Mouse (Mus musculus) limb, embryonic 14.5 days (tissue): ENCODE data around the gene Bcl7c. TPM values are rescaled to one million over a fixed set of nuclear protein-coding genes. Genes with fewer than 3 reads are reported as not detected.

Experiments used
- ATAC-seq: fragments of 200-750 bp; cut with Nextera tagmentation; 2 replicates; pipeline ENCODE4 v1.8.0; 2017; ENCODE audit warnings: low read depth, moderate number of reproducible peaks, moderate TSS enrichment; ENCODE audit not compliant: low FRiP score
- DNase-seq: peaks from one replicate; pipeline ENCODE4 v3.0.0-alpha.2; 2015; ENCODE audit warnings: low spot score
- H3K27ac ChIP-seq: fragments of 300-500 bp; sonication (generic); replicated peaks from 2 replicates; pipeline ENCODE4 v1.5.1; 2014; ENCODE audit warnings: low read depth, mild to moderate bottlenecking, low read length, moderate library complexity, mixed read lengths
- H3K27me3 ChIP-seq: fragments of 300-500 bp; sonication (generic); 2 replicates; pipeline ENCODE4 v1.6.1; 2014; ENCODE audit warnings: low read length, mixed read lengths; ENCODE audit not compliant: control insufficient read depth, insufficient read depth
- H3K36me3 ChIP-seq: fragments of 300-500 bp; sonication (generic); 2 replicates; pipeline ENCODE4 v1.6.1; 2014; ENCODE audit warnings: mild to moderate bottlenecking, low read length, moderate library complexity, mixed read lengths; ENCODE audit not compliant: control insufficient read depth, insufficient read depth
- H3K4me1 ChIP-seq: fragments of 300-500 bp; sonication (generic); 2 replicates; pipeline ENCODE4 v1.6.1; 2014; ENCODE audit warnings: antibody characterized with exemption, low read length, mixed read lengths; ENCODE audit not compliant: control insufficient read depth, insufficient read depth
- H3K4me2 ChIP-seq: fragments of 300-500 bp; sonication (generic); replicated peaks from 2 replicates; pipeline ENCODE4 v1.6.1; 2014; ENCODE audit warnings: low read depth, mild to moderate bottlenecking, low read length, moderate library complexity; ENCODE audit not compliant: severe bottlenecking
- H3K4me3 ChIP-seq: fragments of 300-500 bp; sonication (generic); replicated peaks from 2 replicates; pipeline ENCODE4 v1.5.1; 2014; ENCODE audit warnings: low read length
- H3K9ac ChIP-seq: fragments of 300-500 bp; sonication (generic); 2 replicates; pipeline ENCODE4 v1.6.1; 2014; ENCODE audit warnings: mild to moderate bottlenecking, low read depth, low read length, moderate library complexity; ENCODE audit not compliant: severe bottlenecking
- H3K9me3 ChIP-seq: fragments of 300-500 bp; sonication (generic); 2 replicates; pipeline ENCODE4 v1.6.1; 2016; ENCODE audit warnings: low read length; ENCODE audit not compliant: control insufficient read depth
- POLR2A ChIP-seq: fragments of 200-500 bp; IDR thresholded peaks from 2 replicates; pipeline ENCODE4 v1.8.0; 2012; ENCODE audit warnings: inconsistent platforms, mild to moderate bottlenecking, moderate library complexity, borderline replicate concordance; ENCODE audit not compliant: insufficient read depth, insufficient read length; ENCODE audit errors: extremely low read depth
- WGBS: fragments of 180-500 bp; shearing (Covaris S2); extraction: QIAGEN DNeasy Blood & Tissue Kit; methylation state at CpG from one replicate; pipeline ENCODE4 v1.1.7; 2014; 5-methylcytosine and 5-hydroxymethylcytosine counted together
- polyA plus RNA-seq, 2 experiments: library from polyadenylated mRNA; depleted of rRNA in 1 of 2; stranded (reverse) in 1 of 2; unstranded in 1 of 2; fragments of >200 nt; fragmentation: Nextera tagmentation in 1 of 2; extraction: Ambion mirVana in 1 of 2; gene quantifications; 2 replicates each; pipeline versions ENCODE4 v1.2.1 to v1.2.3; 2012 to 2014

Gene Bcl7c
- polyA plus RNA-seq, 2 experiments = 90.0 to 102 TPM

DNA sequence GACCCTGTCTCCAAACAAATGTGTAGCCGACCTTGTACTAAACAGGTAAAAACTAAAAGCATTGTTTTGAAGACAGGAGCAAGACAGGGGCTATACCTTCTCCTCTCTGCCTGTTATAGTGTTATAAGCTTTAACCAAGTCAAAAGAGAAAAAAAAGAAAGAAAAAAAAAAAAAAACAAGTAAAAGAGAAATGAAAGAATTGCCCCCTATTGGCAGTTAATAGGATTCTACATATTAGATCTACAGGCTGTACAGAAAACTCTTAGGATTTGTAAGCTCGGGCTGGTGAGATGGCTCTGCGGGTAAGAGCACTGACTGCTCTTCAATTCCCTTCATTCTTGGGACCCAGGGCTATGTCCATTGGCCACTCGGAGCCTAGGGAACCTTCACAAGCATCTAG lies 66.5 kb downstream of the Bcl7c start:
- no peak overlapping the region for H3K27ac ChIP-seq
- ATAC-seq = no peak
- H3K27me3 ChIP-seq = no peaks in the 10 kb centered on the region
- peak overlapping the region; percentile 7; the same call in 1 of the 2 replicates for H3K9ac ChIP-seq
- no peak overlapping the region for H3K4me3 ChIP-seq
- H3K9me3 ChIP-seq = no peaks in the 10 kb centered on the region
- H3K4me2 ChIP-seq = no peak overlapping the region
- no peaks in the 10 kb centered on the region for H3K36me3 ChIP-seq
- no peaks in the 10 kb centered on the region for H3K4me1 ChIP-seq
- 72% methylated on average over 4 of the region's 4 CpGs for WGBS
- no peak for DNase-seq
- TF ChIP-seq POLR2A = no peak

DNA sequence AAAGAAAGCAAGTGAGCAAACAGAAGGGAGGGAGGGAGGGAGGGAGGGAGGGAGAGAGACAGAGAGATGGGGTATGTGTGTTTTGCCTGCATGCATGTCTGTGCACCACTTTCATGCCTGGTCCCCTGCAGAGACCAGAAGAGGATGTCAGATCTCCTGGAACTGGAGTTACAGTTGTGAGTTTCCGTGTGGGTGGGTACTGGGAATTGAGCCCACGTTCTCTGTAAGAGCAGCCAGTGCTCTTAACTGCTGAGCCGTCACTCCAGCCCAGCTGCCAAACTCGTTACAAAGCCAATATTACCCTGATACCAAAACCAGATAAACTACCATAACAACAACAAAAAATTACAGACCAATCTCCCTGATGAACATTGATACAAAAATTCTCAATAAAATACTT lies 67.5 kb downstream of the Bcl7c start:
- DNase-seq (no peak), ATAC-seq (no peak)
- TF ChIP-seq POLR2A = no peak
- Histone ChIP-seq H3K9ac (no peak overlapping the region), H3K36me3 (no peaks in the 10 kb centered on the region), H3K27me3 (no peaks in the 10 kb centered on the region), H3K4me3 (no peak overlapping the region), H3K4me2 (no peak overlapping the region), H3K9me3 (no peaks in the 10 kb centered on the region), H3K4me1 (peaks cover 3% of the 10 kb centered on the region; the same call in 1 of the 2 replicates), H3K27ac (no peak overlapping the region)
- WGBS = 27% methylated on average over 4 of the region's 4 CpGs

DNA sequence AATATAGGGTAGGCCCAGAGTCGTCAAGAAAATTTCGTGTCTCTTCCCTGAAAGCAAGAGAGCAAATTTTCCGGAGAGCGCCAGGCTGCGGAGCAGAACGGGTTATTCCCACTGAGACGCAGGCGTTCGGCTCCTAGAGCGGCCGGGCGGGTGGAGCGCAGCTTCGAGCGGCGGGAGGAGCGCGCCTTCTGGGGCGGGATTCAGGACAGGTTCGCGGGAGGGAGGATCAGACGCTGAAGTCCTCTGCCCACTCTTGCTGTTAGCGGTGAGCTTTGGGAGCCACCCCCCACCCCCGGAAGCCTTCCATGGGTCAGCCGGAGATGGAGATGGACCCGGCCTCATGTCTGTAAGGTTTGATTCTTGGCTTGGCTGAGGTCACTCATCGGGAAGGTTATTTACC lies 71.8 kb downstream of the Bcl7c start:
- ATAC-seq = peak; percentile 81
- under 1% methylated on average over 27 of the region's 27 CpGs for WGBS
- H3K9me3 ChIP-seq = no peaks in the 10 kb centered on the region

DNA sequence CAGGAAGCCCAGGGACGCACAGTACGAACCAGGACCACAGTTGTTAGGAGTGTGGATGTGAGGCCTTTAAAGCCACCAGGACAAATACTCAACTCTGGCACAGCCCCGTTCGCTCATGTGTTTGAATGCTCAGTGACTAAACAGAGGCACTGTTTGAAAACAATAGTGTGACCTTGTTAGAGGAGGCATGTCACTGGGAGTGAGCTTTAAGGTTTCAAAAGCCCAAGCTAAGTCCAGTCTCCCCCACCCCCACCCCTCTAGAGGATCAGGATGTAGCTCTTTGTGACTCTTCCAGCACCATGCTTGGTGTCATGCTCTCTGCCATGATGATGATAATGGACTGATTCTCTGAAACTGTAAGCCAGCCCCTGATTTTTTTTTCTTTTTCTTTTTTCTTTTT lies 77.3 kb downstream of the Bcl7c start:
- H3K9ac ChIP-seq = no peak overlapping the region
- H3K27ac ChIP-seq = no peak overlapping the region
- 0 out of 2 replicates have a peak, but pooled peaks cover under 1% of the 10 kb centered on the region for H3K4me1 ChIP-seq
- H3K27me3 ChIP-seq = no peaks in the 10 kb centered on the region
- H3K4me3 ChIP-seq = no peak overlapping the region
- H3K4me2 ChIP-seq = no peak overlapping the region
- 92% methylated on average over 4 of the region's 4 CpGs for WGBS
- DNase-seq (no peak), ATAC-seq (no peak)
- no peaks in the 10 kb centered on the region for H3K36me3 ChIP-seq
- TF ChIP-seq POLR2A = no peak
- no peaks in the 10 kb centered on the region for H3K9me3 ChIP-seq

More for the DNA sequence above, 71.8 kb downstream of the Bcl7c start:
- Histone ChIP-seq H3K27ac (no peak overlapping the region), H3K4me2 (peak overlapping the region; percentile 65), H3K36me3 (no peaks in the 10 kb centered on the region), H3K4me3 (peak overlapping the region; percentile 47), H3K27me3 (no peaks in the 10 kb centered on the region), H3K4me1 (peaks cover 3% of the 10 kb centered on the region; the same call in 1 of the 2 replicates), H3K9ac (peak overlapping the region; percentile 60)
- no peak for TF ChIP-seq POLR2A
- DNase-seq = peak; percentile 83

DNA sequence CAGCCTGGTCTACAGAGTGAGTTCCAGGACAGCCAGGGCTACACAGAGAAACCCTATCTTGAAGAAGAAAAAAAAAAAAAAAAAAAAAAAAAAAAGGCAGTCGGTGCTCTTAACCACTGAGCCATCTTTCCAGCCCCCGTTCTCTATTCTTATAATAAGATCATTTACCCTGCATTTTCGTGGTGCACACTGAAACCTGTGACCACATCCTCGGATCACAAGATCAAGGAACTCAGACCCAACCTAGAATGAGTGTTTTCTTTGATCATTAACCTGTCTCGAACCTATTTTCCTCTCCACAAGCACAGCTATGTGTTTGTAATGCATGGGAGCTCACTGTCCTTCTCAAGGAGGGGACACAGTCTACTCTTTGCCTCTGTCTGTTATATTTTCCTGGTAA lies 80.1 kb downstream of the Bcl7c start:
- no peak for TF ChIP-seq POLR2A
- Histone ChIP-seq H3K9me3 (no peaks in the 10 kb centered on the region), H3K4me2 (no peak overlapping the region), H3K4me1 (no peaks in the 10 kb centered on the region), H3K9ac (no peak overlapping the region), H3K36me3 (no peaks in the 10 kb centered on the region), H3K27me3 (no peaks in the 10 kb centered on the region), H3K4me3 (no peak overlapping the region), H3K27ac (no peak overlapping the region)
- DNase-seq = no peak
- 77% methylated on average over 5 of the region's 5 CpGs for WGBS
- no peak for ATAC-seq

DNA sequence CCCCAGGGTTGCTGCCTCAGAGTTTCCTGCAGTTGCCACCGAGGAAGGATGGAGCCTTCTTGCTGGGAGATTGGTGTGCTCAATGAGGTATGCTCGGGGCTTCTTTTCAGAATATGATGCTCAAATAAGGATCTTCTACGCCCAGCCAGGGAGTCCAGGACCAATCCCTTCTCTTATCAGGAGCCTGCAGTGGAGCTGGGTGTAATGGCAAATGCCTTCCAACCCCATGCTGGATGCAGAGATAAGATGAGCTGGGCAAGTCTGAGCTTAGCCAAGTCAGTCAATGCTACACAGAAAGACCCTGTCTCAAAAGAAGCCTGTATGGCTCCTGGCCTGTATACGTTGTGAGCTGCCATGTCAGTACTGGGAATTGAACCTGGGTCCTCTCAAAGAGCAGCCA lies 82.3 kb downstream of the Bcl7c start:
- ATAC-seq (no peak), DNase-seq (no peak)
- TF ChIP-seq POLR2A = no peak
- Histone ChIP-seq H3K36me3 (no peaks in the 10 kb centered on the region), H3K27me3 (no peaks in the 10 kb centered on the region), H3K4me2 (no peak overlapping the region), H3K9me3 (no peaks in the 10 kb centered on the region), H3K4me3 (no peak overlapping the region), H3K4me1 (no peaks in the 10 kb centered on the region), H3K27ac (no peak overlapping the region), H3K9ac (no peak overlapping the region)
- 82% methylated on average over 4 of the region's 4 CpGs for WGBS
